Mouse (Mus musculus) CD4-positive, CD25-positive, alpha-beta regulatory T cell, adult 2 months (primary cell): ENCODE data around the gene Supt6.
A peak's percentile ranks its signal among the peaks of the same experiment; 100 is the strongest.

ENCODE experiments used
- DNase-seq: peaks from one replicate; pipeline ENCODE4 v3.0.0-alpha.2; 2012; ENCODE audit warnings: low read depth, low spot score

Supt6 gene

GRCm38 (mm10) chr11:78167257-78167959 lies 78.4 kb downstream of the Supt6 start:
- no peak for DNase-seq

- no peak for DNase-seq
Observed at GRCm38 (mm10) chr11:78166640-78167039, 79.1 kb downstream of the Supt6 start.

GRCm38 (mm10) chr11:78166161-78166560 lies 79.6 kb downstream of the Supt6 start:
- DNase-seq, result no peak

GRCm38 (mm10) chr11:78165761-78166109 lies 80.1 kb downstream of the Supt6 start:
- no peak for DNase-seq

GRCm38 (mm10) chr11:78164924-78165760 lies 80.6 kb downstream of the Supt6 start, which contains the start of gene Traf4:
Gene Traf4, minus strand, starts transcription at chr11:78165589.
- peak; percentile 91 for DNase-seq

- no peak for DNase-seq
Observed at GRCm38 (mm10) chr11:78164604-78164923, 81.2 kb downstream of the Supt6 start.

GRCm38 (mm10) chr11:78163681-78164603 lies 81.8 kb downstream of the Supt6 start:
- peak; percentile 55 for DNase-seq

GRCm38 (mm10) chr11:78163045-78163444 lies 82.7 kb downstream of the Supt6 start:
- no peak for DNase-seq

- no peak for DNase-seq
Observed at GRCm38 (mm10) chr11:78162504-78162903, 83.3 kb downstream of the Supt6 start.

- DNase-seq, result no peak
Observed at GRCm38 (mm10) chr11:78161968-78162367, 83.8 kb downstream of the Supt6 start.

- no peak for DNase-seq
Observed at GRCm38 (mm10) chr11:78161169-78161568, 84.6 kb downstream of the Supt6 start.

- no peak for DNase-seq
Observed at GRCm38 (mm10) chr11:78160675-78161074, 85.1 kb downstream of the Supt6 start.

- DNase-seq, result no peak
Observed at GRCm38 (mm10) chr11:78160171-78160570, 85.6 kb downstream of the Supt6 start.

- DNase-seq, result no peak
Observed at GRCm38 (mm10) chr11:78159557-78159956, 86.2 kb downstream of the Supt6 start.

- peak; percentile 92 for DNase-seq
Observed at GRCm38 (mm10) chr11:78159096-78159495, 86.7 kb downstream of the Supt6 start.
